Mouse (Mus musculus) urinary bladder, postnatal 4 days (tissue): ENCODE data around the gene Ythdf2.

Experiments used
- DNase-seq, 2 experiments: peaks; one replicate each; pipeline ENCODE4 v3.0.0; 2021 to 2022; ENCODE audit warnings: low spot score in 2 of 2

Gene Ythdf2

GRCm38 (mm10) chr4:132210325-132210724, 1.8 kb downstream of the Ythdf2 start:
- no peak for DNase-seq

- DNase-seq = no peak
Measured at GRCm38 (mm10) chr4:132209299-132209698, 2.8 kb downstream of the Ythdf2 start.

GRCm38 (mm10) chr4:132207280-132207679, 4.8 kb downstream of the Ythdf2 start:
- no peak for DNase-seq

DNA sequence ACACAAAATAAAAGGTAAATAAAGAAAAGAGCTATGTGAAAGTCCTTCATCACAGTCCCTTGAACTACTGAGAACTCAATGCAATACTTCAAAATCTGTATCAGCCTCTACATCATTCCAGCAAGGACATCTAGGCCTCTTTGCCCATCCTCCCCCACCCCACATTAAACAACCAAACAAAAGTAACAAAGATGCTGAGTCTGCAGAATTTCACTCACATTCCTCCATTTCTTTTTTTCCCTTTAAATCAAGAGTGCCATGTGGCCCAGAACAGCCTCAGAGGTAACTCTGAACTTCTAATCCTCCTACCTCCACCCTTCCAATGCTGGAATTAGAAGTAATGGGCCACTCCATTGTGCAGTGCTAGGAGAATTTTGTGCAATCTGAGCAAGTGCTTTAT, 13.3 kb downstream of the Ythdf2 start:
- no peak for DNase-seq

- no peak for DNase-seq
Measured at GRCm38 (mm10) chr4:132198285-132198712, 13.8 kb downstream of the Ythdf2 start.

DNA sequence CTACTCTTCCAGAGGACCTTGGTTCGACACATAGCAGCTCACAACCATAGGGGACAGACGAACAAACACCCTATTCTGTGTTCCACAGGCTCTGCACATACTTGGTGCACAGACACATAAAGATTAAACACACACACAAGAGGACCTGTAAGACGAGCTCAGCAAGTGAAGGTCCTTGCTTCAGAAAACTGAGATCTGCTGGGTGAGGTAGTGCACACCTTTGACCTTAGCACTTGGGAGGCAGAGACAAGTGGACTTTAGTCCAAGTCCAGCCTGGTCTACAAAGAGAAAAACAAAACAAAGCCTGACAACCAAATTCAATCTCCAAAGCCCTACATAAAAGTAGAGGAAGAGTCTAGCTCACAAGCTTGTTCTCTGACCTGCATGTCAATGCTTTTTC, 17.1 kb downstream of the Ythdf2 start:
- DNase-seq = no peak

GRCm38 (mm10) chr4:132194373-132194772, 17.7 kb downstream of the Ythdf2 start:
- no peak for DNase-seq

DNA sequence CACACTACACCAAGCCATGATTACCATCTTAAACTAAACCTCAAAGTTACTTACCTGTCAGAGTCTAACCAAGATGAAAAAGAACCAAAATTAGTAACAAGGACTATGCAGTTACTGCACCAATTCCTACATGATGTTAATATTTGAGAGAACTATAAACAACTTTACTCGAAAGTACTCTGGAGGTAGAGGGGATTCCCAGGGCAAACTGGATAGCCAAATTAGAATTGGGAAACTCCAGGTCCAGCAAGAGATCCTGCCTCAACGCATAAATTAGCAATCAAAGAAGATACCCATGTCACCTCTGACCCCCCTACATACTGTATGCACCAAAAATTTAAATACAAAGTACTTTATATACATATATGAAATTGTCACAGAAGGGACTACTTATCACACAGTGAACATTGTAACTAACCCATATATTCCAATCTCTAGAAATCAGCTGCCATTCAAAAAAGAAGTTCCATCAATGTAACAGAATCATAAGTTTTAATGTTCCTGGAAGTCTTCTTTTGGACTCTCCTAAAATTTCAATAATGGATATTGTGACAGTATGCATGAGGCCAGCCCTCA, 24.2 kb downstream of the Ythdf2 start:
- DNase-seq = no peak

- no peak for DNase-seq
Measured at GRCm38 (mm10) chr4:132183162-132183561, 28.9 kb downstream of the Ythdf2 start.

DNA sequence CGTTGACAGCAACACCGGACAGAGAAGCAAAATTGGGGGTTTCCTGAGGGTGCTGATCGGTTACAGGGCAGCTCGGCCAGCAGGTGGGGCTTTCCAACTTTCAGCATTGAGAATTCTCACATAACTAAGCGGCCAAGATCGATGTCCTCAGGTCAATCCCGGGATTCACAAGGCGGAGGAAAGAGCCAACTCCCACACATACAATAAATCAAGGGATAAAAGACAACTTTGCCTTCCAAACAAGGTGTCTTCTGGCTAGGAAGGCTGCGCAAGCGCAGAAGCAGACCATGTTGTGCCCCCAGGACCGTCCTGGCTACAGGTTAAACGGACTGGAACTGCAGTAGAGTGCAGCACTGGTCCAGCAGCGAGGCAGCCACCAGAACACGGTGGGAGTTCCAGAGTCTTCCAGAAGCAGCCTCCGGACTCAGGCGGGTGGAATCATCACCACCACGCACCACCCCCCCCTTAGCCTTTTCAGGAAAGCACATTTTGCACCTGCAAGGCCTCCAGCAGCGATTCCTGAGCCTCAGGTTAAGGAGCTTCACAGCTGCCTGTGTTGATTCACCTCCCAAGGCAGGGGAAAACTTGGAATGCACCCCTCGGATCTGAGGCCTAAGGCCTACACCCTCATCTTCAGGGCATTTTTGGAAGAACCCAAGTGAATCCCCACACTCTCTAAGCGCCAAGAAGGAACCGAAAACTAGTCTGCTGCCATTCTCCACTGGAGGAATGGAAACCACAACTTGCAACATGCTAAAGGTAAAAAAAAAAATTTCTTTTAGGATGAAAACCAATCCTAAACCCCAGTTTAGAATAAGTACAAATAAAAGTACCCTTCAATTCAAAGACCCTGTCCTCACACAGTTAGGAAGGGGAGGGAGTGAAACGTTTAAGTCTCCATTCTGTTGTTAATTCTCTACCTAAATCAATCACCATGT, 30.1 kb downstream of the Ythdf2 start:
- no peak for DNase-seq

DNA sequence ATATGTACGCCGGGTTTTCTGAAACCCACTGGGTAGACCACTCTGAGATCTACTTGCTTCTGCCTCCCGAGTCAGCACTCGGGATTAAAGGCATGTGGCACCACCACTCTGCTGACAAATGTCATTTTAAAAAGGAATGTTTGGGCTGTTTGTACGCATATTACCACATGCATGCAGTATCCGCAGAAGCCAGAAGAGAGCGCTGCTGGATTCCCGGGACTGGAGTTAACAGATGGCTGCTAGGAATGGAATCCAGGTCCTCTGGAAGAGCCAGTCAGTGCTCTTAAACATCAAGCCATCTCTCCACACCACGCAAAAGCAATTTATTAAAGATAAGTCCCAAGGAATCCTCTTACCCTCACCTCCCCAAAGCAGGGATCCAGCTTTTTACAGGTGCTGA, 31.4 kb downstream of the Ythdf2 start:
- no peak for DNase-seq

GRCm38 (mm10) chr4:132178630-132179059, 33.5 kb downstream of the Ythdf2 start:
- DNase-seq = no peak

- DNase-seq = no peak
Measured at GRCm38 (mm10) chr4:132176474-132176873, 35.6 kb downstream of the Ythdf2 start.

GRCm38 (mm10) chr4:132170891-132171290, 41.2 kb downstream of the Ythdf2 start:
- no peak for DNase-seq

- no peak for DNase-seq
Measured at GRCm38 (mm10) chr4:132169761-132170160, 42.3 kb downstream of the Ythdf2 start.

DNA sequence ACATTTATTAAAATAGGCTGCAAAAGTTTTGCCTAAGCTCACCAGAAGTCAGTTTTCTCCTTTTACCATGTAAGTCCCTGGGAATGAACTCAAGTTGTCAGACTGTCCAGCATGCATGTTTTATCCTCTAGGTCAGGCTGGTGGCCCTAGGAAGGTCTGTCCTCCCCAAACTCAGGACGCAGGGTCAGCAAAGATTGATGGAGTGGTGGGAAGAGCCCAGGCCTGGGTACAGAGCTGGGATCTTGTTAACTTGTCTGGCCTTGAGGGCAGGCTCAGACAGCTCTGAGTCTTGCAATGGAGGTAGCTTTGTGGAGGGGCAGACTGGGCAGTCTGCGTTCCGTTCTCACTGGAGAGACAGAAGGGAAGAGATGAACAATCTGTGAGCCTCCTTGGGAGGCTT, 42.8 kb downstream of the Ythdf2 start:
- DNase-seq = no peak

GRCm38 (mm10) chr4:132167436-132167835, 44.7 kb downstream of the Ythdf2 start:
- DNase-seq = no peak

- no peak for DNase-seq
Measured at GRCm38 (mm10) chr4:132166350-132167290, 45.5 kb downstream of the Ythdf2 start.

DNA sequence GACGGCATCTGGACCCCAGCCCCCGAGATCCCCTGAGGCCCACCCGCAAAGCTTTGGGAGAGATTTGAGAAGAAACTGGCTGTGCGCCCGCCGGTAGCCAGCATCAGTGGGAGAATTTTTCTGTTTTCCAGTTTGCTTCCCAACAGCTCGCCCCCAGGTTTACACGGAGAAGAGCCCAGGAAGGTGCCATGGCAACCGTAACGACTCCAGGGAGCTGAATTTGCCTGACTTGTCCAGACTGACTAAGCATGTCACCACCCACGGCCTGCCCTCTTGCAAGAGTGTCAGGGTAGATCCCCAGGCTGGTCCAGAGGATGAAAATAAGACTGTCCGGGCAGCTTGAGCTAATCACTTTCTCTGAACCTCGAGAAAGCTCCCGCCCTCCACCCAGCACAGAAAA, 46.4 kb downstream of the Ythdf2 start:
- DNase-seq = no peak

- no peak for DNase-seq
Measured at GRCm38 (mm10) chr4:132156941-132157622, 55.0 kb downstream of the Ythdf2 start.

- no peak for DNase-seq
Measured at GRCm38 (mm10) chr4:132154877-132155670, 57.0 kb downstream of the Ythdf2 start.
